Mouse (Mus musculus) testis, postnatal 14 days (tissue): ENCODE results near the gene Syne4.

Source experiments
- DNase-seq: peaks from one replicate; pipeline ENCODE4 v3.0.0; 2021; ENCODE audit warnings: low spot score

Gene Syne4

GRCm38 (mm10) chr7:30314721-30315155, at the start of gene Syne4:
Gene Syne4 (plus strand): TSS chr7:30314807.
- DNase-seq = no peak

- DNase-seq = no peak
These were observed 49.6 kb upstream of the Syne4 start for GRCm38 (mm10) chr7:30265041-30265440.

- no peak for DNase-seq
These were observed 49.1 kb upstream of the Syne4 start for GRCm38 (mm10) chr7:30265531-30265930.

- no peak for DNase-seq
These were observed 48.7 kb upstream of the Syne4 start for GRCm38 (mm10) chr7:30265935-30266334.

GRCm38 (mm10) chr7:30266780-30267179, 47.8 kb upstream of the Syne4 start:
- DNase-seq = peak; percentile 54

GRCm38 (mm10) chr7:30269641-30270040, 45.0 kb upstream of the Syne4 start:
- DNase-seq = no peak

- DNase-seq = peak; percentile 72
These were observed 40.2 kb upstream of the Syne4 start for GRCm38 (mm10) chr7:30274383-30274782.

- no peak for DNase-seq
These were observed 35.7 kb upstream of the Syne4 start for GRCm38 (mm10) chr7:30278911-30279310.

- DNase-seq = no peak
These were observed 35.1 kb upstream of the Syne4 start for GRCm38 (mm10) chr7:30279536-30279935.

- DNase-seq = peak; percentile 96
These were observed 34.5 kb upstream of the Syne4 start, which contains the start of the genes Thap8 and Wdr62 for GRCm38 (mm10) chr7:30279951-30280669. Gene Thap8 (plus strand): TSS chr7:30280094. Gene Wdr62 (minus strand): TSS chr7:30280419.

- peak; percentile 88 for DNase-seq
These were observed 33.9 kb upstream of the Syne4 start for GRCm38 (mm10) chr7:30280670-30281138.

- no peak for DNase-seq
These were observed 33.1 kb upstream of the Syne4 start for GRCm38 (mm10) chr7:30281522-30281921.

GRCm38 (mm10) chr7:30282740-30283139, 31.9 kb upstream of the Syne4 start:
- DNase-seq = no peak

- DNase-seq = no peak
These were observed 27.8 kb upstream of the Syne4 start for GRCm38 (mm10) chr7:30286701-30287410.

GRCm38 (mm10) chr7:30288046-30288445, 26.6 kb upstream of the Syne4 start:
- DNase-seq = no peak

GRCm38 (mm10) chr7:30289071-30289713, 25.4 kb upstream of the Syne4 start:
- no peak for DNase-seq

GRCm38 (mm10) chr7:30289714-30290399, 24.8 kb upstream of the Syne4 start:
- no peak for DNase-seq

- DNase-seq = peak; percentile 79
These were observed 23.1 kb upstream of the Syne4 start, which contains the start of gene Clip3 for GRCm38 (mm10) chr7:30291215-30292131. Gene Clip3 (plus strand): TSS chr7:30291728.

- peak; percentile 40 for DNase-seq
These were observed 20.8 kb upstream of the Syne4 start for GRCm38 (mm10) chr7:30293795-30294194.

- DNase-seq = no peak
These were observed 20.3 kb upstream of the Syne4 start for GRCm38 (mm10) chr7:30294296-30294695.

- peak; percentile 82 for DNase-seq
These were observed 19.5 kb upstream of the Syne4 start for GRCm38 (mm10) chr7:30295103-30295502.
